Mouse (Mus musculus) forebrain, embryonic 10.5 days (tissue): ENCODE results near the gene Fam89b. TPM values are rescaled to one million over a fixed set of nuclear protein-coding genes. Genes with fewer than 3 reads are reported as not detected.

Experiments used
- DNase-seq: peaks from one replicate; pipeline ENCODE4 v3.0.0-alpha.2; 2017; ENCODE audit warnings: low spot score; ENCODE audit errors: extremely low spot score
- H3K27ac ChIP-seq: fragments of 300-500 bp; sonication (generic); 2 replicates; pipeline ENCODE4 v1.5.1; 2016; ENCODE audit warnings: mild to moderate bottlenecking
- H3K27me3 ChIP-seq: fragments of 300-500 bp; sonication (generic); 2 replicates; pipeline ENCODE4 v1.6.1; 2016; ENCODE audit warnings: mild to moderate bottlenecking; ENCODE audit not compliant: poor library complexity, severe bottlenecking
- H3K36me3 ChIP-seq: fragments of 300-500 bp; sonication (generic); replicated peaks from 2 replicates; pipeline ENCODE4 v1.6.1; 2016; ENCODE audit warnings: mild to moderate bottlenecking, moderate library complexity
- H3K4me1 ChIP-seq: fragments of 300-500 bp; sonication (generic); 2 replicates; pipeline ENCODE4 v1.6.1; 2016
- H3K4me3 ChIP-seq: fragments of 300-500 bp; sonication (generic); 2 replicates; pipeline ENCODE4 v1.5.1; 2016; ENCODE audit warnings: mild to moderate bottlenecking, moderate library complexity
- H3K9me3 ChIP-seq: fragments of 300-500 bp; sonication (generic); 2 replicates; pipeline ENCODE4 v1.6.1; 2016; ENCODE audit warnings: mild to moderate bottlenecking, moderate library complexity
- WGBS: fragments of 180-500 bp; shearing (Covaris S2); methylation state at CpG from one replicate; pipeline ENCODE4 v1.1.7; 2016; 5-methylcytosine and 5-hydroxymethylcytosine counted together
- polyA plus RNA-seq: library from polyadenylated mRNA; unstranded; fragments of >200 nt; fragmentation: Nextera tagmentation; extraction: Ambion mirVana; gene quantifications from 2 replicates; pipeline ENCODE4 v1.2.1, GENCODE M21; 2016

The Fam89b gene
- polyA plus RNA-seq, 1 experiment from 2014 or later = 127 TPM

- Histone ChIP-seq H3K27me3 (peaks cover 100% of the 10 kb centered on the region), H3K9me3 (no peaks in the 10 kb centered on the region), H3K4me1 (peaks cover 41% of the 10 kb centered on the region), H3K27ac (no peak overlapping the region), H3K4me3 (no peak overlapping the region), H3K36me3 (no peaks in the 10 kb centered on the region)
- WGBS = 83% methylated on average over 6 of the region's 6 CpGs
- DNase-seq = no peak
Measured at GRCm38 (mm10) chr19:5749476-5749875, 20.0 kb upstream of the Fam89b start.

GRCm38 (mm10) chr19:5746907-5747363 is 17.5 kb upstream of the Fam89b start:
- Histone ChIP-seq H3K27me3 (peaks cover 100% of the 10 kb centered on the region), H3K9me3 (no peaks in the 10 kb centered on the region), H3K4me3 (no peak overlapping the region), H3K4me1 (peaks cover 58% of the 10 kb centered on the region), H3K27ac (no peak overlapping the region), H3K36me3 (no peaks in the 10 kb centered on the region)
- DNase-seq = no peak
- 44% methylated on average over 12 of the region's 12 CpGs for WGBS

GRCm38 (mm10) chr19:5745756-5746710 is 16.6 kb upstream of the Fam89b start:
- no peak for DNase-seq
- H3K27ac ChIP-seq = peak overlapping the region; percentile 78
- H3K9me3 ChIP-seq = no peaks in the 10 kb centered on the region
- H3K4me3 ChIP-seq = peak overlapping the region; percentile 51
- peaks cover 58% of the 10 kb centered on the region for H3K4me1 ChIP-seq
- 4% methylated on average over 36 of the region's 36 CpGs for WGBS
- no peaks in the 10 kb centered on the region for H3K36me3 ChIP-seq
- peaks cover 100% of the 10 kb centered on the region for H3K27me3 ChIP-seq

- peaks cover 67% of the 10 kb centered on the region for H3K4me1 ChIP-seq
- WGBS = 70% methylated on average over 5 of the region's 5 CpGs
- no peak overlapping the region for H3K4me3 ChIP-seq
- H3K27ac ChIP-seq = no peak overlapping the region
- no peak for DNase-seq
- peaks cover 100% of the 10 kb centered on the region for H3K27me3 ChIP-seq
- no peaks in the 10 kb centered on the region for H3K36me3 ChIP-seq
- no peaks in the 10 kb centered on the region for H3K9me3 ChIP-seq
Measured at GRCm38 (mm10) chr19:5743576-5743975, 14.1 kb upstream of the Fam89b start.

- Histone ChIP-seq H3K4me3 (peak overlapping the region; percentile 77), H3K27ac (peak overlapping the region; percentile 88), H3K9me3 (no peaks in the 10 kb centered on the region), H3K27me3 (peaks cover 90% of the 10 kb centered on the region), H3K36me3 (no peaks in the 10 kb centered on the region), H3K4me1 (peaks cover 65% of the 10 kb centered on the region)
- WGBS = under 1% methylated on average over 32 of the region's 32 CpGs
- peak; percentile 44 for DNase-seq
Measured at GRCm38 (mm10) chr19:5742241-5742641, 12.8 kb upstream of the Fam89b start.

- Histone ChIP-seq H3K36me3 (no peaks in the 10 kb centered on the region), H3K4me1 (peaks cover 60% of the 10 kb centered on the region), H3K27me3 (peaks cover 89% of the 10 kb centered on the region), H3K27ac (peak overlapping the region; percentile 88), H3K4me3 (peak overlapping the region; percentile 77), H3K9me3 (no peaks in the 10 kb centered on the region)
- DNase-seq = peak; percentile 54
- WGBS = 1% methylated on average over 54 of the region's 55 CpGs
Measured at GRCm38 (mm10) chr19:5741641-5742240, 12.3 kb upstream of the Fam89b start.

GRCm38 (mm10) chr19:5740320-5741317 is 11.2 kb upstream of the Fam89b start, which contains the start of gene Ltbp3:
Gene Ltbp3, plus strand, starts transcription at chr19:5740904.
- no peak for DNase-seq
- no peaks in the 10 kb centered on the region for H3K9me3 ChIP-seq
- no peaks in the 10 kb centered on the region for H3K36me3 ChIP-seq
- H3K27ac ChIP-seq = peak within 1 kb of the TSS; percentile 88
- WGBS = 12% methylated on average over 14 of the region's 14 CpGs
- peaks cover 80% of the 10 kb centered on the region for H3K27me3 ChIP-seq
- peaks cover 48% of the 10 kb centered on the region for H3K4me1 ChIP-seq
- peak within 1 kb of the TSS; percentile 77 for H3K4me3 ChIP-seq

- 57% methylated on average over 2 of the region's 2 CpGs for WGBS
- H3K9me3 ChIP-seq = no peaks in the 10 kb centered on the region
- H3K36me3 ChIP-seq = no peaks in the 10 kb centered on the region
- no peak overlapping the region for H3K4me3 ChIP-seq
- no peak for DNase-seq
- peaks cover 41% of the 10 kb centered on the region for H3K4me1 ChIP-seq
- no peak overlapping the region for H3K27ac ChIP-seq
- H3K27me3 ChIP-seq = peaks cover 68% of the 10 kb centered on the region
Measured at GRCm38 (mm10) chr19:5739446-5739845, 10.0 kb upstream of the Fam89b start.

- 83% methylated on average over 9 of the region's 9 CpGs for WGBS
- no peak overlapping the region for H3K4me3 ChIP-seq
- H3K9me3 ChIP-seq = no peaks in the 10 kb centered on the region
- no peak overlapping the region for H3K27ac ChIP-seq
- peaks cover 9% of the 10 kb centered on the region for H3K36me3 ChIP-seq
- peaks cover 17% of the 10 kb centered on the region for H3K27me3 ChIP-seq
- peaks cover 28% of the 10 kb centered on the region for H3K4me1 ChIP-seq
- no peak for DNase-seq
Measured at GRCm38 (mm10) chr19:5734325-5734724, 4.9 kb upstream of the Fam89b start.

- Histone ChIP-seq H3K27ac (peak overlapping the region; percentile 84), H3K27me3 (peaks cover 10% of the 10 kb centered on the region), H3K36me3 (peaks cover 17% of the 10 kb centered on the region), H3K9me3 (no peaks in the 10 kb centered on the region), H3K4me3 (peak overlapping the region; percentile 88), H3K4me1 (peaks cover 56% of the 10 kb centered on the region)
- DNase-seq = peak; percentile 98
- WGBS = under 1% methylated on average over 47 of the region's 47 CpGs
Measured at GRCm38 (mm10) chr19:5731264-5731978, 2.0 kb upstream of the Fam89b start.

- H3K9me3 ChIP-seq = no peaks in the 10 kb centered on the region
- DNase-seq = no peak
- peaks cover 23% of the 10 kb centered on the region for H3K36me3 ChIP-seq
- H3K27ac ChIP-seq = peak overlapping the region; percentile 84
- H3K27me3 ChIP-seq = peaks cover 17% of the 10 kb centered on the region
- 77% methylated on average over 29 of the region's 29 CpGs for WGBS
- H3K4me3 ChIP-seq = peak overlapping the region; percentile 88
- H3K4me1 ChIP-seq = peaks cover 65% of the 10 kb centered on the region
Measured at GRCm38 (mm10) chr19:5730314-5731186, 1.1 kb upstream of the Fam89b start.
